Mouse (Mus musculus) mesoderm, embryonic 11.5 days (tissue): Measurements from ENCODE around the gene Ubb.
"Not testable (repeated sequence)": the region's sequence is repeated elsewhere in the genome, so short reads cannot be mapped to it uniquely, and the experiment has no call there.

Source experiments
- DNase-seq: peaks from one replicate; pipeline ENCODE4 v3.0.0-alpha.2; 2012; ENCODE audit warnings: low read depth, low spot score

Gene Ubb

DNA sequence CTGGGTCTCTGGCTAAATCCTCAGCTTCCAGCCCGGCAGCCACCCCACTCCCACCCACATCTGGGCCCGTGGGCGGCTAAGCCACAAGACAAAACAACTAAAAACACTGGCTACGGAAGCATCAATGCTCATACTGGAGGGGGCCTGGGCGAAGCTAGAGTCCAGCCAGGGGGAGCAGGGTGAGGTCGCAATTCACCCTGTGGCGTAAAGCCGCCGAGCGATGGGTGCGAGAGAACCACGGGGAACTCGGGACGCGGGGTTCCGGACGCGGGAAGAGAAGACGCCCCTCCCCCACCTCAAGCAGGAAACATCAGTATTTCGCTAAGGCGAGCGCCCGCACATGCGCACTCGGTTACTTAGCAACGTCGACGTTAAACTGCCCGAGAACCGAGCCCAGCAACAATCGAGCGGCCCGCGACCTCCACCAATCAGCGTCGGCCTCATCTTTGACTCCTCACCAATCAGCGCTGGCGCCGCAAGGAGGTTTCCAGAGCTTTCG, at the start of gene Ubb:
TSS of gene Ubb (plus strand) at position 445 of the 499 bp plus-strand sequence.
- peak; percentile 100 for DNase-seq

DNA sequence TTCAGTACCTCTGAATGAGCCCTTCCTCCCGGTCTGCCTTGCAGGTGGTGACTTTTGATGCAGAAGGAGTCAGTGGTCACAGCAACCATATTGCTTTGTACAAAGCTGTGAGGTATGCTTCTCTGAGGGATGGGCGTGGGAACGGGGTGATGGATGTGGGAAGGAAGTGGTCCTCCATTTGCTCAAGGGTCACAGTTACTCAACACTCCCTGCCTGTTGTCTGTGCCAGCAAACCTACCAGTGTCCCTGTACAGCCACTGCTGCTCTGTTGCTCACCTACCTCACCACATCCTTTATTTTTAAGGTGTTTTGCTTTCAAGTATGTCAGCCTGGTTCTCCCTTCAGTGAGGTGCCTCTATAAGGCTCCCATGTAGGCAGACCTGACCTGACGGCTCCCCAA, 43.3 kb upstream of the Ubb start:
- DNase-seq, result no peak

DNA sequence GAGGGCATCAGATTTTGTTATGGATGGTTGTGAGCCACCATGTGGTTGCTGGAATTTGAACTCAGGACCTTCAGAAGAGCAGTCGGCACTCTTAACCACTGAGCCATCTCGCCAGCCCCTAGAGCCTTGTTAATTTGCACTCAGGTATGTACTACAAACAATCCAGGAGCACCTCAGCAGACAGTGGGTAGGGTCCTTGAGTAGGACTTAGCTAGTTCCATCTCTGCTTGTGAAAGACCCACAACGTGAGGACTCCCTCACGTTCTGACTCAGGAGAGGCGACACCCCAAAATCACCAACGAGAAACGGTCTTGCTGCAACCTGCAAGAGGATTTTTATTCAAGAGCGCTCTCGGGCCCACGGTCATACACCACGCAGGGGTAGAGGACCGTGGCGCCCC, 42.6 kb upstream of the Ubb start:
- not testable (repeated sequence) for DNase-seq

DNA sequence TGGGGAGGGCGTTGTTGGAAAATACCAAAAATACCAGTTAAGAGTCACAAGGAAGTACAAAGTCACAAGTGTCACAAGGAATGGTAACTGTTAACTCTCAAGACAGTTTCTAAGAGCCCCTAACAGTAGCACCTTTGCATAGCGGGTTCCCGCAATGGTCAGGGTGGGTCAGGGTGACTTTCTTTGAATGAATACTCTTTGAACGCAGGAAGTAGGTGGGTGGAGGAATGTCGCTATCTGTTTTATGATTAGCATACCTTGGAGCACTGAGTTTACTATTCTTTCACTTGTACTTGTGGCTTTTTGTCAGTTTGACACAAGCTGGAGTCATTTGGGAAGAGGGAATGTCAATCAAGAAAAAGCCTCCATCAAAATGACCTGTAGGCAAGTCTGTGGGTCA, 42.2 kb upstream of the Ubb start:
- DNase-seq, result not testable (repeated sequence)

DNA sequence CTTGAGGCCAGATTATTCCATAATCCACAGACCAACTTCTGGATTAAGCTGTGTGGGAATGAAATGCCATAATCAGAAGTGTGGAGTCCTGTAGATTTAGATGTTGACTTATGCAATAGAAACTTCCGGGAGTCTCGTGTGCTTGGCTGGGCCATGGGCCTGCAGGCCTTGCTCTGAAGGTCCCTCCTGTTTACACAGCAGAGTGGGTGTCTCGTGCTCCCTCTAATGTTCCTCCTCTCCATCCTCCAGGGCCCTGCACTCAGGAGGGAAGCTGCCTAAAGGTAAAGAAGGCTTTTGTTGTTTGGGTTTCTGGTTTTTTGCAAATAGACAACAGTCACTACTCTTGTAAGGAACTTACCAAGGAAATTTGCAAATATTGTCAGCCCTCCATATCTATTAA, 41.4 kb upstream of the Ubb start:
- DNase-seq, result no peak

DNA sequence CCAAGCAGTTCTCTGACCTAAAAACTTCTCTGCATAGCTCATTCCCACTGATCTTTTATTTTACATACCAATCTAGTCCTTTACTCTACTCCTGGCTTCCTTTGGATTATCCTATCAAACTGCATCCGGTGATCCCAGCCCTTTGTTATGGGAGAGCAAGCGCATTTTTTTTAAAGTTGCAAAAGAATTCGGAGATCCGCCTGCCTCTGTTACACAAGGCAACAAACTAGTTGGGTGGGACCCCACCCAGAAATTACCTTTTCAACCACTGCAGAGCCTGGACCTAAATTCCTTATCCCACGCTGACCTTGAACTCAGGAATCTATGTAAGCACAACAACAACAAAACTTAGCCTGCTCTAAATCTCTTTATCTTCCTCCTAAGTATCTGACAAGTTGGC, 40.0 kb upstream of the Ubb start:
- DNase-seq, result no peak

DNA sequence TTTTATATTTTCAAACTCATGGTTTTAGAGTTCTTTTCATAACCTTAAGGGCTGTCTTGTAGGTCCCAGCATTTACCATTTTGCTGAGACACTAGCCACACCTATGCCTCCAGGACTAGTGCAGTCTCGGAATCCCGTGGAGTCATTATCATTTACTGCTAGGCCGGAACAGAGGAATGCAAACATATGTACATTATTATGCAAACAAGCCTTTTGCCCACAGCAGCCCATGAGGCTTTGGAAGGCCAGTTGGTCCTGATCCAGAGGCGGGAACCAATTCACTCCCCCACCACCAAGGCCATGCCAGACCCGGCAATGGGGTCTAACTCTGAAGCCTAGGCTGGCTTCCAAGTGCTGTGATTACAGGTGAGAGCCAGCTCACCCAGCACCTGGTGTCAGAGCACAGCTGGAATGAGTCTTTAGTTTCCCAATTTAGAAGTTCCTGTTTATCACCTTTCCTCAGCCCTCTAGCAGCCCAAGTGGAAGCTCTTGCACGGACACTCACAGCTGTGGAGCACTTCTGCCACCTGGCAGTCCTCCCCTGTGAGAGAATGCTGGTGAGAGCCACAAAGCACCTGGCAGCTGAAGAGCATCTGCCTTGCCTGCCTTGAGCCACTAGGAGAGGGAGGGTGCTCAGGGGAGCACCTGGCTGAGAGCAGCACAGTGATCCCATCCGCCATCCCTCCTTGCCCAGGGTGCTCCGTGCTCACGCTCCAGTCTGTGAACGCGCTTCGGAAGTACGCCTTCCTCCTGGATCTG, 39.3 kb upstream of the Ubb start:
- DNase-seq, result no peak

DNA sequence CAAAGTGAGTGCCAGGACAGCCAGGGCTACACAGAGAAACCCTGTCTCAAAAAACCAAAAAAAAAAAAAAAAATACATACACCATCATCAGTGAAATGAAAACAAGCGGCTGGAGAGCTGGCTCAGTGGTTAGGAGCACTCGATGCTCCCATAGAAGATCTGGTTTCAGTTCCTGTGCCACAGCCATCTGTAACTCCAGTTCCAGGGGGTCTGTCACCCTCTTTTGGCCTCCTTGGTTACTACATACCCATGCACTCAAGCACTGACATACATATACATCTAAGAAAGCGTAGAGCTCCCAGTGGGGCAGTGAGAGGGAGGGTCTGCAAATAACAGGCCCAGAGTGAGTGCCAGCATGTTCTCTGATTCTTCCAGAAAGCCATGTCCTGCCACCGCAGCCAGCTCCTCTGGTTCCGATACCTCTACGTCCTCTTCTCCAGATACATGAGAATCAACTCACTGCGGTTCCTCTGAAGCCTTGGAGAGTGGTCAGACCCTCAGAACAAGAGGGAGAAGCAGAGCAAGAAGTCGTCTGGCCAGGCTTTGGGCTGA, 38.4 kb upstream of the Ubb start:
- DNase-seq, result no peak

DNA sequence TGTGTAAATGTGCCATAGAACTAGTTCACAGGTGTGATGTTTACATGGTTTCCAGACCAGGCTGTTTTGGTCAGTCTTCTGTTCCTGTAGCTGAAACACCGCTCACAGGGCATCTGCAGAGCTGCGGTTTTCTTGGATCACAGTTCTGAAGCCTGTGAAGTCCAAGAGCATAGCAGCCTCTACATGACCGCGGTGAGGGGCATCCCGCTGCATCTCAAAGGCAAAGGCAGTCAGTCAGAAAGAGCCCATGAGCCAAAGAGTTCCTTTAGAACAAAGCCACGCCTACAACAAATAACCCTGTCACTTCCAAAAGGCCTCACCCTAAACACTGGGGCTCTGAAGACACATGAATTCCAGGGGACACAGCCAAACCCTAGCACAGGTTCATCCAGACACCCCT, 37.7 kb upstream of the Ubb start:
- DNase-seq, result no peak

DNA sequence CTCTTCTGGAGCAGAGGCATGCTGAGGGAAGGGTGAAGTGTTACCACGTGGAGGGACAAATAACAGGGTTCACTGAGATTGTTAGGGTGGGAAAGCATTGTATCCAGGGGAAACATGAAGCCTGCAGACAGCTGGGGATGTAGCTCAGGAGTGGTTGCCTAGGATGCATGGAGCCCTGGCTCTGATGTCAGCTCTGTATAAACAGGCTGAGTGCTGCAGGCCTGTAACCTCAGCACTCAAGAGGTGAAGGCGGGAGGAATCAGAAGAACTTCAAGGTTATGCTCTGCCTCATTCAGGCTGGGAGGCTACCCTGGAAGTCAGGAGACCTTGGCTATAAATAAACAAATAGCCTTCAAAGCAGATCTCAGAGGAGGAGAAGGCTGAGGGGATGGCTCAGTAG, 32.0 kb upstream of the Ubb start:
- peak; percentile 55 for DNase-seq

DNA sequence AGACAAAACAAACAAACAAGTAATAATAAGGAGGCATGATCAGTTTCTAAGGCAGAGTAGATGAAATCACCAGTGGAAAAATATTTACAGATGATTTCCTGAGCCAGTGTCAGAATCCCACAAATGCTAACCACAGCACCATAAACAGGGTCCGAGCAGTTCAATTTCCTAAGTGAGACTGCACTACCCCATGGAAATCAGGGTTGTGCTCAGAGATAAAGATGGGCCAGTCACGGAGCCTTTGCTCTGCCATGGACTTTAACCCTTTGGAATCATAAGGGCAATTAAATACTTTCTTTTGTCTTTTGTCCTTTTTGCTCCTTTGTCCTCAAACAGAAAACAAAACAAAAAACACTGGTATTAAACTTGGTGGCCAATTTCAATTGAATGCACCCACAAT, 28.7 kb upstream of the Ubb start:
- DNase-seq, result no peak

DNA sequence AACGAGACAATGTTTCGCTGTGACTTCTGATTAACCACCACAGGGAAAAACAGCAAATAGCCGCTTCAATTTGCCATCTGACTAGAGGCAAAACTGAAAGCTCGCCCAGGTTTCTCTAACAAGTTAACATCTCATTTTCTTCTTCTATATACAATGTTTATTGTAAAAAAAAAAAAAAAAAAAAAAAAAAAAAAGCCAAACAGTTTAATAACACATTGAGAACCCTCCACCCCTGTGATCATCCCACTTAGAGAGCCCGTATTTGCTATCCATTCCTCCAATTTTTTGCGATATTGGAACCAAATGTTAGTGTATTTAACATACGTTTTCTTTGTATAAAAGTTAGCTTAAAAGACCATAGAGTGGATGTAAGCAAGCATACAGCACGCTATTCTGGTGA, 13.9 kb upstream of the Ubb start:
- DNase-seq, result no peak

DNA sequence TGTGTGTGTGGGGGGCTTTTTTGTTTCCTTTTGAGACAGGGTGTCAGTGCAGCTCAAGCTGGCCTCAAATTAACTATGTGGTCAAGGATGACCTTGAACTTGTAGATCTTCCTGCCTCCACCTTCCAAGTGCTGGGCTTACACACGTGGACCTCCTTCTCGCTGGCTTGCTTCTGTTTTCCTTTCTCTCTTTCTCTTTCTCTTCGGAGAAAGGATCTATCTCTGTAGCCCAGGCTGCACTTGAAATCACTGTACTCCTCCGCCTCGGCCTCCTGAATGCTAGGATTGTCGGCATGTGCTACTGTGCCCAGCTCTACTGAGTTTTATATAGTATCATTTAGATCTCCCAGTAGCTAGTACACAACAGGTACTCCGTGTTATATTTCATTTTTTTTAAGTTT, 13.4 kb upstream of the Ubb start:
- no peak for DNase-seq

DNA sequence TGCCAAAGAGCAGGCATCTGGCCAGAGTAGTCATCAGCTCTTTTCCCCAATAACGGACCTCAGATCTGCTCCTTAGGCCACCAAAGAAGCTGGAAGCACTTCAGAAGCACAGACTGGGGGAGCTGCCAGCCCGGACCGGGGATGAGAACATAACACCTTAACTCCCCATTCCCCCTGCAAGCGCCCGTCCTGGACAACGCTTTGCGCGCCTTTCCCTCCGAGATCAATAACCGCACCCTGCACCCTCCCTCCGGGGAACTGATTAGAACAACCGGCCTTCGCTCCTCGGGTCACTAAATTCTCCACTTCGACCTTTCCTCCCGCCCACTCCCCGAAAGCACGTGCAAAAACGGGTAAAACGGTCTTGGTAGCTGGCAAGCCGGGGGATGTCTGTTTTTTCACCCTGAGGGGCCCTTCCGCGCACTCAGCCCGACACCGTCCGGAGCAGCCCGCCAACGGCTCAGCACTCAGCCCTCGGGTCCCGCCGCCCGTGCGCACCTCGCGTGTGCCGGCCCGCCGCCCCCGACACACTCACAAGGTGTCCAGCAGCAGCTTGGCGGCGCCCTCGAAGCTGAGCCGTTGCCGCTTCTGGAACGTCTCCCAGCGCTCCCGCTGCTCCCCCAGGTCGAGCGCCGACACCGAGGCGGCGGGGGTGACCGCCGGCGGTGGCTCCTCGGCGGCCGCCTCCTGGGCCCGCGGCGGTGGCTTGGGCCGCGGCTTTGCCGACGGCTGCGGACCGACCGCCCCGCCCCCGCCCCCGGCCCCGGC, 12.5 kb upstream of the Ubb start:
- peak; percentile 43 for DNase-seq

DNA sequence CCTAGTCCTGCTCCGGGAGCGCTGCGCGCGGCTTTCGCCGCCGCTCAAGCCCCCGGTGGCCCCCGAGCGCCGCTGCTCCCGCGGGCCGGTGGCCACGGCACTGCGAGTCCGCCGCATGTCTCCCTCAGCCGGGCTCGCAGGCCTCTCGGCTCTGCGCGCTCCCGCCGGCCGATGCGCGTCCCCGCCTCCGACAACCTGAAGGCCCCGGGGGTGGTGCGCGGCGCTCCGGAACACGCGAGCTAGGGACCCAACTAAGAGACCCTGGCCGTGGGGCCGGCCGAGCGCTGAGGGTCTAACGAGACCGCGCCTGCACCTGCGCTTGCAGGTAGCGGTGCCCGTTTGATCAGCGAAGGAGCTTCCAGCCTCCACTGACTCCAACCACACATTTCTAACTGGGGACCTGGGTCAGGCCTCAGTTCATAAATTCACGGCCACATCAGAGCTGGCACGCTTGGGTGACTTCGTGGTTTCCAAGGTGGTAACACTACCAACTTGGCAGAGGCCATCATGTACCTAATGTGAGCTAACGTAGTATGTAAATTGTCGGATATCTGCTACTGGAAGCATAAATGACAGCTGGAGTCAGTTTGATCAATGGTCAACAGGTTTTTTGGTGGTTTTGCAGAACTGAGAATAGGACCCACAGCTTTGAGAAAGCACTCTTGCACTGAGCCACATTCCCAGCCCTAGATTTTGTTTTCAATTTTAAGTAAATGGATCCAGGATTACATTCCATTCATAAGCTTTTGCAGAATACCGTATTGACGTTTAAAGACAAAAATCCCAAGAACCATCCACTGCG, 11.7 kb upstream of the Ubb start, which contains the start of gene Cenpv:
TSS of gene Cenpv (minus strand) at position 173 of the 802 bp plus-strand sequence.
- DNase-seq, result peak; percentile 68

DNA sequence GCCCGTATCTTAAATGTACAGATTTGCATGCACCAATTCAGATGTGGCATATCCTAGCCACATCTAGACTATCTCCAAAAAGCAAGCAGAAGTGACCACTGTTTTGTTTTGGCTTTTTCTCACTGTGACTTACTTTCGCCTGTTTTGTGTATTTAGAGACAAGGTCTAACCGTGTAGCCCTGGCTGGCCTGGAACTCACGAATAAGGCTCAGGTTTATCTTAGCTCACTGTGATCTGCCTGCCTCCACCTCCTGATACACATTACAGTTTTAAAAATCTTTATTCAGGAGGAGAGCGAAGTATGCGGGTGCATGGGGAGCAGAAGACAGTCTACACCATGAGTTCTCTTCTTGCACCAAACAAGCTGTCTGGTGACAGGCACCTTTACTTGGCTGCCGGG, 10.8 kb upstream of the Ubb start:
- DNase-seq, result no peak

DNA sequence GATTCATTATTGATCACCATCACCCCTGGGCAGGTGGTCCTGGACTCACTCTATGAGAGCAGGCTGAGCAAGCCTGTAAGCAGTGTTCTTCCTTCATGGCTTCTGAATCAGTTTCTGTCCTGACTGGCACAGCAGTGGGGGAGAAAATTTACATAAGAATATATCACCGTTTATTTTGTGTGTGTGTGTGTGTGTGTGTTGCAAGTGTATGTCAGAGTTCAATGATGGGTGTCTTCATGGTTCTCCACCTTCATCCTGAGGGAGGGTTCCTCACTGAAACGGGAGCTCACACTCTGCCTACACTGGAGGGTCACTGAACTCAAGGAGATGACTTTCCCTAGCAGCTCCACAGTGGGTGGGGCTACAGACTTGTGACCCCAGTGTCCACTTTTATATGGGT, 10.0 kb upstream of the Ubb start:
- no peak for DNase-seq

DNA sequence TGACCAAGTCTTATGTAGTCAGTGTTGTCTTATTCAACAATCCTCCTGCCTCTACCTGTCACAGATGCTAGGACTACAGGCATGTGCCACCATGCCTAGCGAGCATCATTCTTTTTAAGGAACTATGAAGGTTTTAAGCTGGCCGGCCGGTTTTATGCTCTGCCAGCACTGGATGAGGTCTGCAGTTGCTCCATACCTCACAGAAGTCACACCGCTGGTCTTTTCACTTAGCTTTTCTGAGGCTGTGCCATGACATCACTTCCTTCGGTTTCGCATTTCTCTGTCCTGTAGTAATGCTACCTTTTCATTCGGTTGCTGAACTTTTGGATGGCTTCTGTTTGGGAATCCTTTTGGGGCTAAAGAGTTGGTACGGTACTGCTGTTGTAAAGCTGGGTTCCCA, 9.4 kb upstream of the Ubb start:
- no peak for DNase-seq

DNA sequence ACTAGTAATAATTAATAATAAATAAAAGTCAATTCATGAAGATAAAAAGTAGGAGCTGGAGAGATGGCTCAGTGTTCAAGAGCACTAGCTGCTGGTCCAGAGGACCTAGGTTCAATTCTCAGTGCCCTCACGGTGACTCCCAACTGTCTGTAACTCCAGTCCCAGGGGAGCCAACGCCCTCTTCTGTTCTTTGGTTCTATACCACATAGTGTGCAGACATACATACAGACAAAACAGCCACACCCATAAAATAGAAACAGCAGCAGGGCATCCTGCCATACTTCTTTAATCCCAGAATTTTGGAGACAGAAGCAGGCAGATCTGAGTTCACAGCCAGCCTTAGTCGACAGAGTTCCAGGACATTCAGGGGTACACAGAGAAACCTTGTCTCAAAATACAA, 7.0 kb upstream of the Ubb start:
- no peak for DNase-seq

DNA sequence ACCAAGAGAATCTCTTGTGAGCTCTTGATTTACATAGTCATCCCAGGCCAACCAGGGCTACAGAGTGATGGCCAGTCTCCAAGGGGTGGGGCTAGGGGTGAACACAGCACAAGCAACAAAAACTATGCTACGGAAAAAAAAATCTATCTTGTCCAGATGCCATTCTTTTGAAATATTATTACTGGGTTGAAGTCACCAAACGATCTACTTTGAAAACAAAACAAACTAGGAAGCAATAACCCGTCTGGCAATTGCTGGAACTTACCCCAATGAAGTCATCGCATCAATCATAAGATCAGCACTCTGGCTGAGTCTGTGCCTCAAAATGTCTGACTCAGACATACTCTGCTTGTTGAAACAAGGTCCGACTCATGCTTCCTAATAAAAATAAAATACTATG, 1.2 kb upstream of the Ubb start:
- DNase-seq, result peak; percentile 39

DNA sequence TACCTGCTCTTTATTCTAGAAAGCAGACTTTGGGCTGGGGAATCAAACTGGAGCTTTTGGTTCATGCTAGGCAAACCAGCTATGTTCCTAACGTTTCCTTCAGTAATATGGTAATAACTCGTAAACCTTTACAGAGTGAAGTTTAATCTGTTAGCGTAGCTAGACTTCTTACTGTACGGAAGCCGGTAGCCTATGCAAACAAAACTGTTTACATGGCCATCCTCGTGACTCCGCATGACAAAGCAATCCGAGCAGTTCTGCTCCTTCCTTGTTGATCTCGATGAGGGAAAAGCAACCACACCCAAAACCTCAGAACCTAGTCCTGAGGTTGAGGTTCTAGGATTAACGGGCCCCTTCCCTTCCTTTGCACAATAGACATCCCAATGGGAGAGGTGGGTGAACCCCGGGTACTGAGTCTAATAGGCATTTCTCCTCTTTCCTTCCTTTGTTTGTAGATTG, 715 bp upstream of the Ubb start:
- peak; percentile 55 for DNase-seq
